Mouse (Mus musculus): ENCODE results near the gene Pias4.

GRCm38 (mm10) chr10:81154736-81155135, 13.0 kb downstream of the Pias4 start:
- TF ChIP-seq POLR2A (IDR thresholded peaks at IDR 0.05; ENCODE audit: extremely low read depth, insufficient read depth, low read length) (no peak), CTCF (IDR thresholded peaks at IDR 0.05; ENCODE audit: low read depth, low read length) (no peak)
